Mouse (Mus musculus) embryonic facial prominence, embryonic 10.5 days (tissue): Measurements from ENCODE around the gene Psip1. TPM values are rescaled to one million over a fixed set of nuclear protein-coding genes. Genes with fewer than 3 reads are reported as not detected.

Source experiments
- polyA plus RNA-seq: library from polyadenylated mRNA; unstranded; fragments of >200 nt; fragmentation: Nextera tagmentation; extraction: Ambion mirVana; gene quantifications from 2 replicates; pipeline ENCODE4 v1.2.1, GENCODE M21; 2016

Psip1 gene
- polyA plus RNA-seq, 1 experiment from 2014 or later: 278 TPM

Other genes with a start within 250 kb of the Psip1 start
- gene Ttc39b, start 162.2 kb downstream of the Psip1 start, polyA plus RNA-seq: 1.6 and 2.4 TPM in 2 replicates
- gene Snapc3, start 68.7 kb downstream of the Psip1 start, polyA plus RNA-seq: 61.8 and 63.3 TPM in 2 replicates
- 5.5 and 6.1 TPM in 2 replicates for gene Ccdc171, start 39.1 kb upstream of the Psip1 start, polyA plus RNA-seq